Mouse (Mus musculus) spleen, adult 2 months (tissue): ENCODE measurements around the gene Map4k2. TPM values are rescaled to one million over a fixed set of nuclear protein-coding genes. Genes with fewer than 3 reads are reported as not detected.

Experiments
- DNase-seq, 2 experiments: peaks; one replicate each; pipeline versions ENCODE4 v3.0.0 to v3.0.0-alpha.2; 2012 to 2021; ENCODE audit warnings: low spot score in 2 of 2, low read depth in 1 of 2
- H3K27ac ChIP-seq: fragments of 200-500 bp; 2 replicates; pipeline ENCODE4 v1.5.1; 2012; ENCODE audit warnings: low read length, inconsistent platforms; ENCODE audit not compliant: insufficient read depth
- H3K27me3 ChIP-seq: fragments of 200-500 bp; 2 replicates; pipeline ENCODE4 v1.6.1; 2012; ENCODE audit warnings: mild to moderate bottlenecking, moderate library complexity, low read length, inconsistent platforms; ENCODE audit not compliant: control insufficient read depth, insufficient read depth
- H3K36me3 ChIP-seq: fragments of 200-500 bp; 2 replicates; pipeline ENCODE4 v1.6.1; 2012; ENCODE audit warnings: mild to moderate bottlenecking, low read length, inconsistent platforms; ENCODE audit not compliant: control insufficient read depth, insufficient read depth
- H3K4me1 ChIP-seq: fragments of 200-500 bp; 2 replicates; pipeline ENCODE4 v1.6.1; 2011; ENCODE audit warnings: inconsistent platforms; ENCODE audit not compliant: control insufficient read depth, insufficient read depth, insufficient read length
- H3K4me3 ChIP-seq: fragments of 200-500 bp; 2 replicates; pipeline ENCODE4 v1.5.1; 2011; ENCODE audit warnings: mild to moderate bottlenecking, inconsistent platforms; ENCODE audit not compliant: insufficient read depth, insufficient read length; ENCODE audit errors: extremely low read depth
- CTCF ChIP-seq: fragments of 200-500 bp; IDR thresholded peaks from 2 replicates; pipeline ENCODE4 v1.5.1; 2011; ENCODE audit warnings: mild to moderate bottlenecking, inconsistent platforms; ENCODE audit not compliant: insufficient read depth, insufficient read length, insufficient replicate concordance; ENCODE audit errors: extremely low read depth
- POLR2A ChIP-seq: fragments of 200-500 bp; IDR thresholded peaks from 2 replicates; pipeline ENCODE4 v1.6.1; 2011; ENCODE audit warnings: low read depth, low read length, inconsistent platforms
- WGBS: fragments of 180-500 bp; shearing (Covaris S2); methylation state at CpG from one replicate; pipeline ENCODE4 v1.1.7; 2018; 5-methylcytosine and 5-hydroxymethylcytosine counted together
- polyA plus RNA-seq: library from polyadenylated mRNA; depleted of rRNA; stranded (reverse); fragments of >200 nt; gene quantifications from 2 replicates; pipeline ENCODE4 v1.2.3, GENCODE M21; 2012; rRNA removed

Map4k2 gene
- 487 and 792 TPM in 2 replicates for polyA plus RNA-seq

GRCm38 (mm10) chr19:6340524-6341452 lies at the start of gene Map4k2:
Gene Map4k2 (plus strand): TSS chr19:6341135.
- Histone ChIP-seq H3K4me3 (peak within 1 kb of the TSS; percentile 94), H3K4me1 (peaks cover 26% of the 10 kb centered on the region; the same call in 1 of the 2 replicates), H3K36me3 (peaks cover 32% of the 10 kb centered on the region), H3K27me3 (no peaks in the 10 kb centered on the region), H3K27ac (peak within 1 kb of the TSS; percentile 93)
- TF ChIP-seq POLR2A (no peak), CTCF (no peak)
- WGBS, result 2% methylated on average over 72 of the region's 72 CpGs
- DNase-seq, result peak; percentile 82 to 90

- Histone ChIP-seq H3K4me1 (peaks cover 3% of the 10 kb centered on the region; the same call in 1 of the 2 replicates), H3K36me3 (peaks cover 24% of the 10 kb centered on the region), H3K4me3 (no peak overlapping the region), H3K27me3 (no peaks in the 10 kb centered on the region), H3K27ac (peak overlapping the region; percentile 19; the same call in 1 of the 2 replicates)
- 94% methylated on average over 5 of the region's 5 CpGs for WGBS
- no peak for DNase-seq
- no peak for TF ChIP-seq CTCF
- no peak for TF ChIP-seq POLR2A
Measured at GRCm38 (mm10) chr19:6292262-6292661, 48.7 kb upstream of the Map4k2 start.

GRCm38 (mm10) chr19:6294301-6294700 lies 46.6 kb upstream of the Map4k2 start:
- Histone ChIP-seq H3K36me3 (peaks cover 33% of the 10 kb centered on the region), H3K4me1 (peaks cover 14% of the 10 kb centered on the region; the same call in 1 of the 2 replicates)
- 96% methylated on average over 17 of the region's 17 CpGs for WGBS

DNA sequence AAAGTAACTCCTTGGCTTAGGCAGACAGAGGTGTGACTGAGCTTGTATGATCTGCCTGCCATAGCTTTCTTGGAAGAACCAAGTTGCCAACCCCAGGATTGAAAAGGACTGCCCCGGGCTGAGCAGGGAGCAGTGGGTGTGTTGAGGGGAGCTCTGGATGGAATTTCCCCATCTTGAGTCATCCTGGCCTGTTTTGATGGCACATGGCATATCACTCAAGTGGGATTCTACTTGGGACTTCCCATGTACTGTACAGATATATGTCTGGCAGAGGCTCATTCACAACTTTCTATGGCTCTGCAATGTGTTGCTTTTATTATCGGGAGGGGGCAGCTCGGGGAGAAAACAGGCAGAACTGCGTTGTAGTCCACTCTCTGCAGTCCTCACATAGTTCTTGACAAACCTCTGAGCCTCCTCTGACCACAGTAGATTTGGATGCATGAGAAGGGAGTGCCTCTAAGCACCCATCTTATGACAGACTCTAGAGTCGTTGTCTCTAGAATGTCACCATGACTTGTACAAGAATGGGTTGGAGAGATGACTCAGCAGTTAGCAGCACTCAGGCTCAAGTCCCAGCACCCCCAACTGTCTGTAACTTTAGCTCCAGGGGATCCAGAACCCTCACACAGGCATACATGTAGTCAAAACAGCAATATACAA lies 44.3 kb upstream of the Map4k2 start:
- H3K36me3 ChIP-seq, result peaks cover 31% of the 10 kb centered on the region

More at GRCm38 (mm10) chr19:6294301-6294700, 46.6 kb upstream of the Map4k2 start:
- no peak for TF ChIP-seq POLR2A
- no peak for TF ChIP-seq CTCF
- H3K27me3 ChIP-seq, result no peaks in the 10 kb centered on the region
- H3K4me3 ChIP-seq, result no peak overlapping the region
- no peak overlapping the region for H3K27ac ChIP-seq
- no peak for DNase-seq

GRCm38 (mm10) chr19:6297641-6298040 lies 43.3 kb upstream of the Map4k2 start:
- Histone ChIP-seq H3K27ac (peak overlapping the region; percentile 50; the same call in 1 of the 2 replicates), H3K36me3 (peaks cover 31% of the 10 kb centered on the region), H3K27me3 (no peaks in the 10 kb centered on the region), H3K4me3 (no peak overlapping the region), H3K4me1 (peaks cover 26% of the 10 kb centered on the region; the same call in 1 of the 2 replicates)
- TF ChIP-seq CTCF, result no peak
- DNase-seq, result no peak
- 36% methylated on average over 9 of the region's 9 CpGs for WGBS

More for the DNA sequence above, 44.3 kb upstream of the Map4k2 start:
- WGBS, result 76% methylated on average over 5 of the region's 5 CpGs
- TF ChIP-seq POLR2A (no peak), CTCF (no peak)
- Histone ChIP-seq H3K27ac (no peak overlapping the region), H3K4me1 (peaks cover 26% of the 10 kb centered on the region; the same call in 1 of the 2 replicates), H3K27me3 (no peaks in the 10 kb centered on the region), H3K4me3 (no peak overlapping the region)
- DNase-seq, result no peak

DNA sequence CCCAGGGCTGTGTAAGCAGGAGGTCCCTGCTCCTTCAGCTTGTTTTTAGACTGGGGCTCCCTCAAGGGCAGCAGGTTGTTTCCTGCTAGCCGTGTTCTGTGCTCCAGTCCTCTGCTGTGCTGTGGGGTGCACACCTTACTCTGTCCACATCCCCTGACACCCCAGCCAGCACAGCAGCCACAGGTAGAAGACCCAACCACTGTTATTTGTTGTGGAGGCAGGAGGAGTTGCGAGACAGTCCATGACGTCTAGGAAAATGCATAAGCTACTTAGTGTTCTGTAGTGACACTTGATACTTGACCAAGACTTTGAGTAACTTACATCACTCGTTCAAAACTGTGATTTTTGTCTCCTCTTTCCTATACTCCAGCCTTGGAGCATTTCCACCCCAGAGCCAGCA lies 41.9 kb upstream of the Map4k2 start:
- 62% methylated on average over 4 of the region's 4 CpGs for WGBS
- DNase-seq, result no peak
- H3K4me1 ChIP-seq, result peaks cover 26% of the 10 kb centered on the region; the same call in 1 of the 2 replicates
- no peak overlapping the region for H3K4me3 ChIP-seq
- H3K36me3 ChIP-seq, result peaks cover 31% of the 10 kb centered on the region
- no peak for TF ChIP-seq CTCF
- H3K27ac ChIP-seq, result peak overlapping the region; percentile 53
- no peaks in the 10 kb centered on the region for H3K27me3 ChIP-seq
